Mouse (Mus musculus) cortical plate, adult 2 months (tissue): ENCODE data around the gene Il18rap. TPM values are rescaled to one million over a fixed set of nuclear protein-coding genes. Genes with fewer than 3 reads are reported as not detected.
A peak's percentile ranks its signal among the peaks of the same experiment; 100 is the strongest.

Source experiments
- H3K27ac ChIP-seq: fragments of 200-500 bp; 2 replicates; pipeline ENCODE4 v1.5.1; 2012; ENCODE audit warnings: low read length, control low read depth, inconsistent platforms; ENCODE audit not compliant: insufficient read depth
- H3K4me1 ChIP-seq: fragments of 200-500 bp; 2 replicates; pipeline ENCODE4 v1.6.1; 2011; ENCODE audit warnings: low read length; ENCODE audit not compliant: control insufficient read depth, insufficient read depth
- H3K4me3 ChIP-seq: fragments of 200-500 bp; 2 replicates; pipeline ENCODE4 v1.5.1; 2011; ENCODE audit warnings: mild to moderate bottlenecking, low read length, control low read depth; ENCODE audit not compliant: insufficient read depth
- CTCF ChIP-seq: fragments of 200-500 bp; IDR thresholded peaks from 2 replicates; pipeline ENCODE4 v1.5.1; 2011; ENCODE audit warnings: mild to moderate bottlenecking, control low read depth, low read length; ENCODE audit not compliant: insufficient read depth; ENCODE audit errors: extremely low read depth
- POLR2A ChIP-seq: fragments of 200-500 bp; IDR thresholded peaks from 2 replicates; pipeline ENCODE4 v1.6.1; 2011; ENCODE audit warnings: mild to moderate bottlenecking, low read length, control low read depth; ENCODE audit not compliant: insufficient read depth; ENCODE audit errors: extremely low read depth
- polyA plus RNA-seq: library from polyadenylated mRNA; depleted of rRNA; stranded (reverse); fragments of >200 nt; gene quantifications from 2 replicates; pipeline ENCODE4 v1.2.3, GENCODE M21; 2012; rRNA removed

Gene Il18rap
- polyA plus RNA-seq, 1 experiment = 0.02 TPM

DNA sequence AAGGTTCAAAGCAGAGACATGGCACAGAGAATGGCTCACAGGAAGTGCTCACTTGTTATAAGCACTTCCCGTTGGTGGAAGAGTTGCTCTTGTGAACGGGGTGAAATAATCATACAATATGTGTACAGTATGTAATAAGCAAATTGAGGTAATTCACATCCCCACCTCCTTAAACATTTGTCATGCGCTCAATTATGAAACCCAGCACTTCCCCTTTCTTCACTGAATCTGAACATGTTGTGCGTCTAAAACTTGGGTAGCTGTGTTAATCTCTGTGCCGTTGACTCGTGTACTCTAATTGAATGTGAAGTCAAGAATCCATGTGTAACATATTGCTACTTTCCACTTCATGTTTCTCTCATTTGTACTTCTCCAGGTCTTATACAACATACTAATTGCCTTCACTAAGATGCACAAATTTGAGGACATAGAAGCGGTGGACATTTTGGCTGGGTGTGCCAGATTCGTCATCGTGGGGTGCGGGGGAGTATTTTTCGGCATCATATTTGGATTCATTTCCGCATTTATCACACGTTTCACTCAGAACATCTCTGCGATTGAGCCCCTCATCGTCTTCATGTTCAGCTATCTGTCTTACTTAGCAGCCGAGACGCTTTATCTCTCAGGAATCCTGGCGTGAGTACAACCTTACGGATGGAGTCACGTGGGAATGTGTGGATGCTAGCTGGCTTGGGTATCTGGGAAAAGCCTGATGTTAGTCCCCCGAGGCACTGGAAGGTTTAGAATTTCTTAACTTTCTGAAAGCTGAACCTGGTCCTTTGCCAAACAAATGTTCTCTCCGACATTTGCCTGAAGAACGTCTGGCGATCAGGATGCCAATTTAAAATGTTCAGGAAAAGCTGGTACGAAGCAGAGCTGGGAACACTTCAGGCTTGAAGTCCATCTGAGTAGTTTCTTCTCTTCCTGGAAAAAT is 85.5 kb downstream of the Il18rap start:
- H3K4me3 ChIP-seq = peak overlapping the region; percentile 16
- no peaks in the 10 kb centered on the region for H3K4me1 ChIP-seq
- no peak overlapping the region for H3K27ac ChIP-seq
- TF ChIP-seq CTCF (no peak), POLR2A (no peak)

Other genes starting within 250 kb of the Il18rap start
- gene Il1rl2, start 190.8 kb upstream of the Il18rap start, polyA plus RNA-seq = 0.62 and 0.65 TPM in 2 replicates
- 0.08 and 0.13 TPM in 2 replicates for gene Il1rl1, start 85.8 kb upstream of the Il18rap start, polyA plus RNA-seq
- gene Il18r1, start 49.8 kb upstream of the Il18rap start, polyA plus RNA-seq = 0.09 TPM in 1 of 2 replicates, not detected in the other
- 0.33 and 1.0 TPM in 2 replicates for gene Slc9a4, start 64.7 kb downstream of the Il18rap start, polyA plus RNA-seq
- gene Slc9a2, start 165.2 kb downstream of the Il18rap start, polyA plus RNA-seq = 2.9 and 4.4 TPM in 2 replicates